Mouse (Mus musculus): ENCODE data around the gene Olfr1220. TPM values are rescaled to one million over a fixed set of nuclear protein-coding genes. Genes with fewer than 3 reads are reported as not detected.

Gene Olfr1220
- polyA plus RNA-seq (2015; fragmentation: Illumina TruSeq; extraction: RNeasy Lipid Tissue Mini Kit (QIAGEN cat#74804); ENCODE audit: insufficient read depth, low replicate concordance): not detected

GRCm38 (mm10) chr2:89106735-89107134 is at the start of gene Olfr1220:
Olfr1220 (minus strand) TSS chr2:89106835.

GRCm38 (mm10) chr2:89151460-89151859 is 44.8 kb upstream of the Olfr1220 start, which contains the start of gene Olfr1223:
Olfr1223 (minus strand) TSS chr2:89151560.

GRCm38 (mm10) chr2:89132954-89133353 is 26.3 kb upstream of the Olfr1220 start, which contains the start of gene Olfr1222:
Olfr1222 (minus strand) TSS chr2:89133054.

GRCm38 (mm10) chr2:89117183-89117582 is 10.5 kb upstream of the Olfr1220 start, which contains the start of gene Olfr1221:
Olfr1221 (minus strand) TSS chr2:89117283.

GRCm38 (mm10) chr2:89083413-89083812 is 23.2 kb downstream of the Olfr1220 start, which contains the start of gene Olfr1219:
Olfr1219 (minus strand) TSS chr2:89083513.

GRCm38 (mm10) chr2:89061087-89061486 is 45.5 kb downstream of the Olfr1220 start, which contains the start of gene Olfr1218:
Olfr1218 (minus strand) TSS chr2:89061187.

Other genes starting within 250 kb of the Olfr1220 start
- gene Olfr1206, start 243.6 kb downstream of the Olfr1220 start, polyA plus RNA-seq (2015; fragmentation: Illumina TruSeq; extraction: RNeasy Lipid Tissue Mini Kit (QIAGEN cat#74804); ENCODE audit: insufficient read depth, low replicate concordance): not detected
- gene Olfr1208, start 204.5 kb downstream of the Olfr1220 start, polyA plus RNA-seq (2015; fragmentation: Illumina TruSeq; extraction: RNeasy Lipid Tissue Mini Kit (QIAGEN cat#74804); ENCODE audit: insufficient read depth, low replicate concordance): not detected
- not detected for gene Olfr1209, start 191.7 kb downstream of the Olfr1220 start, polyA plus RNA-seq (2015; fragmentation: Illumina TruSeq; extraction: RNeasy Lipid Tissue Mini Kit (QIAGEN cat#74804); ENCODE audit: insufficient read depth, low replicate concordance)
- not detected for gene Olfr1211, start 168.7 kb downstream of the Olfr1220 start, polyA plus RNA-seq (2015; fragmentation: Illumina TruSeq; extraction: RNeasy Lipid Tissue Mini Kit (QIAGEN cat#74804); ENCODE audit: insufficient read depth, low replicate concordance)
- not detected for gene Olfr1212, start 152.9 kb downstream of the Olfr1220 start, polyA plus RNA-seq (2015; fragmentation: Illumina TruSeq; extraction: RNeasy Lipid Tissue Mini Kit (QIAGEN cat#74804); ENCODE audit: insufficient read depth, low replicate concordance)
- not detected for gene Gm13762, start 126.6 kb downstream of the Olfr1220 start, polyA plus RNA-seq (2015; fragmentation: Illumina TruSeq; extraction: RNeasy Lipid Tissue Mini Kit (QIAGEN cat#74804); ENCODE audit: insufficient read depth, low replicate concordance)
- not detected for gene Olfr1214, start 114.2 kb downstream of the Olfr1220 start, polyA plus RNA-seq (2015; fragmentation: Illumina TruSeq; extraction: RNeasy Lipid Tissue Mini Kit (QIAGEN cat#74804); ENCODE audit: insufficient read depth, low replicate concordance)
- not detected for gene Olfr1215, start 99.9 kb downstream of the Olfr1220 start, polyA plus RNA-seq (2015; fragmentation: Illumina TruSeq; extraction: RNeasy Lipid Tissue Mini Kit (QIAGEN cat#74804); ENCODE audit: insufficient read depth, low replicate concordance)
- gene Olfr1216, start 88.5 kb downstream of the Olfr1220 start, polyA plus RNA-seq (2015; fragmentation: Illumina TruSeq; extraction: RNeasy Lipid Tissue Mini Kit (QIAGEN cat#74804); ENCODE audit: insufficient read depth, low replicate concordance): not detected
- not detected for gene Olfr1217, start 74.8 kb downstream of the Olfr1220 start, polyA plus RNA-seq (2015; fragmentation: Illumina TruSeq; extraction: RNeasy Lipid Tissue Mini Kit (QIAGEN cat#74804); ENCODE audit: insufficient read depth, low replicate concordance)
- gene Olfr1218, start 45.6 kb downstream of the Olfr1220 start, polyA plus RNA-seq (2015; fragmentation: Illumina TruSeq; extraction: RNeasy Lipid Tissue Mini Kit (QIAGEN cat#74804); ENCODE audit: insufficient read depth, low replicate concordance): not detected
- gene Olfr1219, start 23.3 kb downstream of the Olfr1220 start, polyA plus RNA-seq (2015; fragmentation: Illumina TruSeq; extraction: RNeasy Lipid Tissue Mini Kit (QIAGEN cat#74804); ENCODE audit: insufficient read depth, low replicate concordance): not detected
- not detected for gene Olfr1221, start 10.4 kb upstream of the Olfr1220 start, polyA plus RNA-seq (2015; fragmentation: Illumina TruSeq; extraction: RNeasy Lipid Tissue Mini Kit (QIAGEN cat#74804); ENCODE audit: insufficient read depth, low replicate concordance)
- gene Olfr1222, start 26.2 kb upstream of the Olfr1220 start, polyA plus RNA-seq (2015; fragmentation: Illumina TruSeq; extraction: RNeasy Lipid Tissue Mini Kit (QIAGEN cat#74804); ENCODE audit: insufficient read depth, low replicate concordance): not detected
- not detected for gene Olfr1223, start 44.7 kb upstream of the Olfr1220 start, polyA plus RNA-seq (2015; fragmentation: Illumina TruSeq; extraction: RNeasy Lipid Tissue Mini Kit (QIAGEN cat#74804); ENCODE audit: insufficient read depth, low replicate concordance)
- gene Olfr1224-ps1, start 57.3 kb upstream of the Olfr1220 start, polyA plus RNA-seq (2015; fragmentation: Illumina TruSeq; extraction: RNeasy Lipid Tissue Mini Kit (QIAGEN cat#74804); ENCODE audit: insufficient read depth, low replicate concordance): not detected
- gene Olfr1225, start 67.8 kb upstream of the Olfr1220 start, polyA plus RNA-seq (2015; fragmentation: Illumina TruSeq; extraction: RNeasy Lipid Tissue Mini Kit (QIAGEN cat#74804); ENCODE audit: insufficient read depth, low replicate concordance): not detected
- gene Olfr1226, start 93.2 kb upstream of the Olfr1220 start, polyA plus RNA-seq (2015; fragmentation: Illumina TruSeq; extraction: RNeasy Lipid Tissue Mini Kit (QIAGEN cat#74804); ENCODE audit: insufficient read depth, low replicate concordance): not detected
- not detected for gene Olfr1228, start 147.2 kb upstream of the Olfr1220 start, polyA plus RNA-seq (2015; fragmentation: Illumina TruSeq; extraction: RNeasy Lipid Tissue Mini Kit (QIAGEN cat#74804); ENCODE audit: insufficient read depth, low replicate concordance)
- gene Olfr1229, start 181.2 kb upstream of the Olfr1220 start, polyA plus RNA-seq (2015; fragmentation: Illumina TruSeq; extraction: RNeasy Lipid Tissue Mini Kit (QIAGEN cat#74804); ENCODE audit: insufficient read depth, low replicate concordance): not detected
- not detected for gene Olfr1230, start 190.4 kb upstream of the Olfr1220 start, polyA plus RNA-seq (2015; fragmentation: Illumina TruSeq; extraction: RNeasy Lipid Tissue Mini Kit (QIAGEN cat#74804); ENCODE audit: insufficient read depth, low replicate concordance)
- gene Olfr1231, start 200.2 kb upstream of the Olfr1220 start, polyA plus RNA-seq (2015; fragmentation: Illumina TruSeq; extraction: RNeasy Lipid Tissue Mini Kit (QIAGEN cat#74804); ENCODE audit: insufficient read depth, low replicate concordance): not detected
- not detected for gene Olfr1232, start 222.8 kb upstream of the Olfr1220 start, polyA plus RNA-seq (2015; fragmentation: Illumina TruSeq; extraction: RNeasy Lipid Tissue Mini Kit (QIAGEN cat#74804); ENCODE audit: insufficient read depth, low replicate concordance)
- gene Olfr1233, start 235.6 kb upstream of the Olfr1220 start, polyA plus RNA-seq (2015; fragmentation: Illumina TruSeq; extraction: RNeasy Lipid Tissue Mini Kit (QIAGEN cat#74804); ENCODE audit: insufficient read depth, low replicate concordance): not detected